Mouse (Mus musculus): ENCODE measurements around the gene Slc30a2. TPM values are rescaled to one million over a fixed set of nuclear protein-coding genes. Genes with fewer than 3 reads are reported as not detected.

The Slc30a2 gene
- total RNA-seq, 2 experiments from 2014 or later, result 0.12 to 0.69 TPM

DNA sequence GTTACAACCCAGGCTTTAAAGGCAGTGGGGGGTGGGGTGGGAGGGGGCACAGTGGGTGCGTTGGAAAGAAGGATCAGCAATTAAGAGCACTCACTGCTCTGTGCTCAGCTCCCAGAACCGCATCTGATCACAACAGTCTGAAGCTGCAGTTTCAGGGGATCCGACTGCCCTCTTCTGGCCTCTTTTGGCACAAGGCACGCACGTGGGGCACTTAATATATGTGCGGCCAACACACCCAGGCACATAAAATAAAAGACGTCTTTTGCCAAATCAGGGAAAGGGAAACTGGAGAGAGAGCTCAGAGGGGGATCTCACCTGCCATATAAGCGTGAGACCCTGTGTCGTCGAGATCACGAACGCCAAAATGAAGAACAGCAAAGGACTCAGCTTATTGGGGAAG, 50.0 kb downstream of the Slc30a2 start:
- DNase-seq, result no peak
- intact Hi-C loops (cut with DNase I), result no loop called here

DNA sequence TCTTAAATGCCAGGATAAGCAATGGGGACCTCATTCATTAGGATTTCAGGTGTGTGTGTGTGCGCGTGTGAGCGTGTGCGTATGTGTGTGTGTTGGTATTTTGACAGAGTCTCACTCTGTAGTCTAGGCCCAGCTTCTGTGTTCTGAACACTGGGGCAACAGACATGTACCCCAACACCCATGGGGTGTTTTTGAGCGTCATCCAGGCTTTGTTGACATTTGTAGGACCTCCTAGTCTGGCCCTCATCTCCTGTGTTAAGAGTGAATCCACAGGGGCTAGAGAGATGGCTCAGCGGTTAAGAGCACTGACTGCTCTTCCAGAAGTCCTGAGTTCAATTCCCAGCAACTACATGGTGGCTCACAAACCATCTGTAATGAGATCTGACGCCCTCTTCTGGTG, 52.2 kb downstream of the Slc30a2 start:
- no peak for DNase-seq
- intact Hi-C loops (cut with DNase I), result no loop called here

DNA sequence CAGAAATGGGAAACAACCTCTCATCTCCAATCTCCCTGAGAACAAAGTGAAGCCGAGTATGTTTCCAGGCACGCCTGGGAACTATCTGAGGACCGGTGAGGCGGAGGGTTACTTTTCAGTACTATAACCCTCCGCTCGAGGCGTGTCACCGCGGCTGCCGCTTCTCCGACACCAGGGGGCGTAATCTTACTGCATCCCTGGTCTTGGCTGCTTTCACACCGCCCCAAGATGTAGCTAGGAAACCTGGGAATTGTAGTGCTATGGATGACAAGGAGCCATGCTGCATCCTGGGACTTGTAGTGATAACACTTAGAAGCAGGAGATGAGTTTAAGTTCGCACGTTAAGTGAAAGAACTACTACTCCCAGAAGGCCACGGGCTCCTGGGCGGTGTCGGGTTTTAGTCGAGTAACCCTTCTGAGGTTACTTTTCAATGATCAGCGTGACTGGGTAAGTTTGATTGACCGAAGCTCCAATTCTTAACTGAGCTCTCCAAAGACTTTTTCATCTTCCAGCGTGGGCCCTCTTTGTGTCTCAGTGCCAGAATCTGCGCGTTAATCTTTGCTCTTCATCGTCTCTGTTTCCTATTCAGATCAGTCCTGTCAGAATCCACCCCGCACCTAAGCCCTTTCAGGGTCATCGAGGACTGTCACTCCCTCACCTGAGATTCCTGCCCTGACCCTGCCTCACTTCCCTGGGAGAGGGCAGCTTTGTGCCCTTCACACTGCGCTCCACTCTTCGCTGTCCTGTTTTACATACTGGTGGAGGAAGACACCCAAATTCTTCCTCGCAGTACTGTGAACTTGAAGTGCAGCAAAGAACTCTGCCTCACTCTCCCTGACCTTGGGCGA, 53.2 kb downstream of the Slc30a2 start, which contains the start of gene Pafah2:
Gene Pafah2 (plus strand): TSS at position 344 of the 849 bp plus-strand sequence.
- DNase-seq, result peak; percentile 96 to 97
- intact Hi-C loops (cut with DNase I), result loop anchor here (1.0 to 2.0 kb wide), 2 partner anchors 73 to 82 kb away; partner anchors contain the start of gene Stmn1

DNA sequence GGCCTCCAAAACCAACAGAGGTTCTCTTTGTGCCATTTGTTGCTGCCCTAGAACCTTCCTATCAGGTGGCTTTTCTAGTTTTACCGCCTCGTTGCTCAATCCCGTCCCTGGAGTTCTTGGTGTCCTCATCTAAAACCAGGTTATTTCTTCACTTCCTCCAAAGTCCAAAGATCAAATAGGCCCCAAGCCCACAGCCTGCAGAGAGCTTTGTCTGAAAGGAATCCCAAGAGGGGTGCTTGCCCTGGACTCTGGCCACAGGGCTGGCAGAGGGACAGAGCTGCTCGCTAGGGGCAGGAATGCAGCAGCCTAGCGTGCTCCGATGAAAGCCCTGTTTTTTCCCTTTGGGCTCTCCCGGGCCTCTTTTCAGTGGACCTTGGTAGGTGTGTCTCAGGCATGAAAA, 54.1 kb downstream of the Slc30a2 start:
- intact Hi-C loops (cut with DNase I), result loop anchor here (2.0 kb wide), 1 partner anchor 72 kb away; the partner anchor contains the start of gene Stmn1

DNA sequence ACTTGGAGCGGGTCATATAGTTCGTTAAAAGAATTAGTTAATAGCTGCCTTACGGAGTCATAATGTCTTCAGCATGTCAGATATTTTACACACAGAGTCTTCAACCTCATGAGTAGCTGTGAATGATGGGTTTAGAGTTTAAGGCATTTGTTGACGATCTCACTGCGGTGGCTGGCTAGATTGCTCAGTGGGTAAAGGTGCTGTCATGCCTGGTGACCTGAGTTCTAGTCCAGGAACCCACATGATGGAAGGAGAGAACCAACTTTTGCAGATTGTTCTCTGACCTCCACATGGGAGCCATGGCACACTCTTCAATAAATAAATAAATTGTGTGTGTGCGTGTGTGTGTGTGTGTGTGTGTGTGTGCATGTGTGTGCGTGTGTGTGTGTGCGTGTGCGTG, 54.8 kb downstream of the Slc30a2 start:
- intact Hi-C loops (cut with DNase I), result loop anchor here (2.0 kb wide), 1 partner anchor 71 kb away; the partner anchor contains the start of gene Stmn1

More for the DNA sequence above, 54.1 kb downstream of the Slc30a2 start:
- peak; percentile 84 to 87 for DNase-seq

DNA sequence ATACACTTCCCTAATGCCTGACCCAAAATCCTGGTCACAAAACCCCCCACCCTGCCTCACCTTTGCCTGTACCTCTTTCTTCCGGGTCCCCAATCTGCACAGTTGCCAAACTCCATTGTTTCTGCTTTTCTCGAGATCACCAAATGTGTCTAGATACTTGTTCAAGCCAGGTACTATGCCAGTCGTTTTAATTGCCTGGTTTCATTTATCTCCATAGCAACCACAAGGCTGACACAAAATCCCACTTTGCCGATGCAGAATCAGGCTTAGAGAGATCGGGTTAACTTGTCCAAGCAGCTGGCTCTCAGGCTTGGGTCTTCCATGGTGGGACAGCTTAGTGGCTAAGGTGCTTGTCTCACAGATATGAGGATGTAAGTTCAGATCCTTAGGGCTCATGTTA, 57.2 kb downstream of the Slc30a2 start:
- no peak for DNase-seq
- intact Hi-C loops (cut with DNase I), result no loop called here

More for the DNA sequence above, 54.8 kb downstream of the Slc30a2 start:
- DNase-seq, result no peak

DNA sequence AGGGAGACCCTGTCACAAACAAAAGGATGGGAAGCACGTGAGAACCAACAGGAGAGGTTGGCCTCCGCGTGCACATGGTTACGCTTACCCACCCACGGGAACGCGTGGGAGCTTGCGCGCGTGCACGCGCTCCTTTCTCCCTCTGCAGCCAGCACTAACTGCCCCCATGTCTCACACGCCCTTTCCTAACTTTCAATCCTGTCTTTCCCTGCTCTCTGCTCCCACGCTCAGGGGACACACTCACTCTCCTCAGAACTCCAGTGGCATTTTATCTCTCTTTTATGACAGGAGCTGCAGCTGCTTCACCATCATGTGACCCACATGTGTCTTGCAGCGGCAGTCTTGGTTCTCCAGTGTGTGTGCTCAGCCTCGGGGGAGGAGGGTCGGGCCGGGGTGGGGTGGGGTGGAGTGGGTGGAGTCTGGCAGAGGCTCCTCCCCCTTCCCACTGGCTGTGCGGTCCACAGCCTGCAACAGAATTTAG, 58.2 kb downstream of the Slc30a2 start:
- intact Hi-C loops (cut with DNase I), result no loop called here
- peak; percentile 58 to 66 for DNase-seq

DNA sequence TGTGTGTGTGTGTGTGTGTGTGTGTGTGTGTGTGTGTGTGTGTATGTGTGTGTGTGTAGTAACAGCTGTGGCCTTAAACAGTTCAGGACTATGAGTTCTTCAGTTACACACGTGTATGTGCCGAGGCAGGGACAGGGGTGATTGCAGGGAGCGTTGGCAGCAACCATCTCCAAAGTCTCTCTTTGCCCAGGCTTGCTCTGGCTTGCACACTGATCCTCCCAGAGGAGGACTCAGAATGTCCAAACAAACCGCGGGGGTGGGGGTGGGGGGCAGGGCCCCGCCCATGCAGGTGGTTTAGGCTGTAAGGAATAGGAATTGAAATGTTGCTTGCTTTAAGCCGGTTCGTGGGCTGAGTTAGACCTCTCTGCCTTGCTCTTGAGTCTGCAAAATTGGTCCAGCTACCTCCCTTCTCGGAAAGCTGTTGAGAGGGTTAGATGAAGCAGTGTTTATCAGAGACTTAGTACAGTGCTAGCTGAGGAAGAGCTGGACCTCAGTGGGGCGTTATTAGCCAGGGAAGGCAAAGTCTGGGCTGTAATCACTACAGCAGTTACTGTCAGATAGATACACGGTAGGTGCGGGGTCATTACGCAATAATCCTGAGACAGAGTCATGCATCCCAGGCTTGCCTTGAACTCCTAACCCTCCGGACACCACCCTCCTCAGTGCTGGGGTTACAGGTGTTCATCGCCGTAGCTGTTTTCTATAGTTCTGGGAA, 59.0 kb downstream of the Slc30a2 start:
- intact Hi-C loops (cut with DNase I), result no loop called here
- peak in 1 of 2 experiments; percentile 15 for DNase-seq

DNA sequence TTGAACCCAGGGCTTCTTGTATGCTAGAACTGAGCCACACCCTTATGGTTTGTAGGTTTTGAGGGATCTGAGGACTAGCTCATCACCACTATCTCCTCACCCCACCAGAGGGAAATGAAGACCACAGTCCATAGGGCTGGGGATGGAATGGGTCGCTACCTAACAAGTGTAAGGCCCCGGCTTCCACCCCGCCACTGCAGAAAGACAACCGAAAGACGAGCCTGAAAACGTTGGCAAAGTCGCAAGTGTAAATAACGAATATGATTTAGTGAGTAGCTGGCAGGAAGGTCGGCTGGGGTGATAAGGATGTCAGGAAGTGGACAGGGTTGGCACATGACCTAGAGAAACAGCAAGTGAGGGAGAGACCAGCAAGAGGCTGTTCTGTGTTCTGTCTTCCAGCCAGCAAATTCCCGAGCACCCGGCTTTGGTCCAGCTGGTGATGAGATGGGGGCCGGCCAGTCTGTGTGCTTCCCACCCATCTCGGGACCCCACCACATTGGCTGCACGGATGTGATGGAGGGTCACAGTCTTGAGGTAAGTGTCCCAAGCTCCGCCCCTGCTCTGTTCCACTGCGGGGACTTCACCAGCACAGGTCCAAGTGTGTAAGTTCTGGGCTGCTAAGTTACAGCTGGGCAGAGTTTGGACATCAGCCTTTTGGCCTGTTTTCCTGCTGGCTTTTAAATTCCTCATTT, 59.7 kb downstream of the Slc30a2 start:
- DNase-seq, result peak; percentile 82 to 83
- intact Hi-C loops (cut with DNase I), result no loop called here

DNA sequence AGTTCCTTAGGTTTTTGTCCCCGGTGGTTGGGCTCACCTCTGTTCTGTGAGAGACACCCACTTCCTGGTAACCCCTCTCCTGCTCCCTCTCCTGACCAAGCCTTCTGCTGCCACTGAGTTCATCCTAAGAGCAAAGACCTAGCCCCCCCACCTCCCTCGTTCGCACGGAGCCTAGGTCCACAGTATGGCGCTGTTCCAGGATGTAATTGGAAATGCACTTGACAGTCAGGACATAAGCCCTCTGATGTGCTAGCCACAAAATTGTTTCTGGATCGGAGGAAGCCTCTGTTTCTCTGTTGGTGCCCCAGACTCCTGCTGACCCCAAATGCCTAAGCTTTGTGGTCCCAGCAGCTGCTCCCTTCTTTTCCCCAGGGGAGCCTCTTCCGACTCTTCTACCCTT, 60.7 kb downstream of the Slc30a2 start:
- intact Hi-C loops (cut with DNase I), result no loop called here
- peak in 1 of 2 experiments; percentile 18 for DNase-seq

Other genes with a start within 250 kb of the Slc30a2 start
- gene Cd52, start 248.1 kb upstream of the Slc30a2 start, total RNA-seq (2021), result 1 to 10 TPM; 3.4 to 6.5 TPM
- 1 to 10 TPM; 2.0 to 2.3 TPM for gene Ubxn11, start 240.6 kb upstream of the Slc30a2 start, total RNA-seq (2021)
- gene Sh3bgrl3, start 214.4 kb upstream of the Slc30a2 start, total RNA-seq (2021), result 10 to 100 TPM; 69.9 to 74.6 TPM
- 10 to 100 TPM; 29.9 to 32.0 TPM for gene Cep85, start 156.1 kb upstream of the Slc30a2 start, total RNA-seq (2021)
- not detected for gene Gm7534, start 140.2 kb upstream of the Slc30a2 start, total RNA-seq (2021)
- not detected for gene Catsper4, start 115.8 kb upstream of the Slc30a2 start, total RNA-seq (2021)
- 1 to 10 TPM; 2.3 to 4.4 TPM for gene Cnksr1, start 104.8 kb upstream of the Slc30a2 start, total RNA-seq (2021)
- not detected for gene E130218I03Rik, start 99.5 kb upstream of the Slc30a2 start, total RNA-seq (2021)
- 1 to 10 TPM; 3.7 to 4.0 TPM for gene Zfp593, start 97.6 kb upstream of the Slc30a2 start, total RNA-seq (2021)
- not detected for gene Gm30191, start 96.2 kb upstream of the Slc30a2 start, total RNA-seq (2021)
- 10 to 100 TPM; 13.5 to 15.2 TPM for gene Grrp1, start 89.1 kb upstream of the Slc30a2 start, total RNA-seq (2021)
- gene Pdik1l, start 55.3 kb upstream of the Slc30a2 start, total RNA-seq (2021), result 10 to 100 TPM in 1 of 2 experiments, 1 to 10 TPM in 1; 7.5 to 10.3 TPM
- 100 to 1,000 TPM; 238 to 242 TPM for gene Trim63, start 28.1 kb upstream of the Slc30a2 start, total RNA-seq (2021)
- gene Extl1, start 40.7 kb downstream of the Slc30a2 start, total RNA-seq (2021), result 1 to 10 TPM; 4.2 to 5.4 TPM
- gene Pafah2, start 53.1 kb downstream of the Slc30a2 start, total RNA-seq (2021), result 10 to 100 TPM in 1 of 2 experiments, 1 to 10 TPM in 1; 9.6 to 10.2 TPM
- gene Stmn1, start 125.1 kb downstream of the Slc30a2 start, total RNA-seq (2021), result 100 to 1,000 TPM; 131 to 137 TPM
- 10 to 100 TPM in 1 of 2 experiments, 1 to 10 TPM in 1; 9.5 to 12.7 TPM for gene Paqr7, start 153.5 kb downstream of the Slc30a2 start, total RNA-seq (2021)
- 1 to 10 TPM in 1 of 2 experiments, under 1 TPM in 1; 0.60 to 1.1 TPM for gene Aunip, start 167.8 kb downstream of the Slc30a2 start, total RNA-seq (2021)
- gene Mtfr1l, start 192.2 kb downstream of the Slc30a2 start, total RNA-seq (2021), result 100 to 1,000 TPM; 159 to 165 TPM
- 10 to 100 TPM; 38.2 to 45.2 TPM for gene Selenon, start 209.0 kb downstream of the Slc30a2 start, total RNA-seq (2021)